Mouse (Mus musculus): Measurements from ENCODE around the gene Inpp5e. TPM values are rescaled to one million over a fixed set of nuclear protein-coding genes. Genes with fewer than 3 reads are reported as not detected.

Inpp5e gene
- polyA plus RNA-seq, 1 experiment from 2014 or later, result 23.9 TPM

DNA sequence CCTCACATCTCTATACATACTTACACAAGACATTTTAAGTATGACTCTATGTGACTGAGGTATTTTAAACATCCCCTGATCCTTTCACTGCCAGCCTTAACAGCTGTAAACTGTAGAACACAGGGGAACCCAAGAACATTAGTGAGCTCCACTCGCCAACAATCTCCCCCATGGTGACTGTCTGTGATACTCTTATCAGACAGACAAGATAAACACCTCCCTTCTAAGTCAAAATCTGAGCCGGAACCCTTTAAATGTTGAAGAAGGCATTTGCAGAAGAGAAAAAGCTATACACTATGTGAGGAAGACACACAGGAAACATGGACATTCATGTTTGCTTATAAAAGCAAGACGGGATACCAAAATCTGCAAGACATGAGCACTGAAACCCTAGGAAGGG is 34.9 kb upstream of the Inpp5e start:
- no peaks in the 10 kb centered on the region for H3K27me3 ChIP-seq (replicated peaks; ENCODE audit: control insufficient read depth, insufficient read depth, low read length)
- ATAC-seq, result no peak
- H3K4me3 ChIP-seq (replicated peaks; ENCODE audit: low read length), result peak overlapping the region; percentile 82
- no peaks in the 10 kb centered on the region for H3K9me3 ChIP-seq (ENCODE audit: control insufficient read depth, low read length)
- H3K9ac ChIP-seq (replicated peaks; ENCODE audit: low read depth, low read length), result peak overlapping the region; percentile 85
- peaks cover 11% of the 10 kb centered on the region; the same call in 1 of the 2 replicates for H3K36me3 ChIP-seq (ENCODE audit: control insufficient read depth, insufficient read depth)
- WGBS, result 59% methylated on average over 3 of the region's 3 CpGs
- H3K4me2 ChIP-seq (ENCODE audit: low read length), result peak overlapping the region; percentile 75
- peaks cover 30% of the 10 kb centered on the region for H3K4me1 ChIP-seq (replicated peaks; ENCODE audit: control insufficient read depth, insufficient read depth, low read length)
- H3K27ac ChIP-seq (ENCODE audit: low read length), result no peak overlapping the region

DNA sequence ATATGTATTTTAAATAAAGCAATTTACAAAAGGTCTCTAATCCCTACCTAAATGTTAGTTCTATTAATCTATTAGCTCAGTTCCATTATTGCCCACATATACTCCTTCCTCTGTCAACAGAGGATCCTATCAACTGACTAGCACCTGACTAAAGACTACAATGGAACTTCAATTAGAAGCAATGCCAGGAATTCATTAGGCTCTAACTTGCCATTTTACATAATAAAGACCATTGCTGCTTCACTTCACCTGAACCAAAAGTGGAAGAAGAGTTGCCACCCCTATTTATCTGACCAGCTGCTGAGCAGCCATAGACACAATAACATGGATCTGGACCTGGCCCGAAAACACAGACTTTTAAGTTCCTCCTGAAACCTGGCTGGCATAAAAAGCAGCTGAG is 33.8 kb upstream of the Inpp5e start:
- Histone ChIP-seq H3K27me3 (replicated peaks; ENCODE audit: control insufficient read depth, insufficient read depth, low read length) (no peaks in the 10 kb centered on the region), H3K9ac (replicated peaks; ENCODE audit: low read depth, low read length) (no peak overlapping the region), H3K4me2 (ENCODE audit: low read length) (no peak overlapping the region), H3K4me1 (replicated peaks; ENCODE audit: control insufficient read depth, insufficient read depth, low read length) (peaks cover 26% of the 10 kb centered on the region), H3K4me3 (replicated peaks; ENCODE audit: low read length) (no peak overlapping the region), H3K27ac (ENCODE audit: low read length) (no peak overlapping the region), H3K9me3 (ENCODE audit: control insufficient read depth, low read length) (no peaks in the 10 kb centered on the region), H3K36me3 (ENCODE audit: control insufficient read depth, insufficient read depth) (peaks cover 14% of the 10 kb centered on the region; the same call in 1 of the 2 replicates)
- no peak for ATAC-seq
- WGBS, result 26% methylated on average over 1 of the region's 1 CpGs

DNA sequence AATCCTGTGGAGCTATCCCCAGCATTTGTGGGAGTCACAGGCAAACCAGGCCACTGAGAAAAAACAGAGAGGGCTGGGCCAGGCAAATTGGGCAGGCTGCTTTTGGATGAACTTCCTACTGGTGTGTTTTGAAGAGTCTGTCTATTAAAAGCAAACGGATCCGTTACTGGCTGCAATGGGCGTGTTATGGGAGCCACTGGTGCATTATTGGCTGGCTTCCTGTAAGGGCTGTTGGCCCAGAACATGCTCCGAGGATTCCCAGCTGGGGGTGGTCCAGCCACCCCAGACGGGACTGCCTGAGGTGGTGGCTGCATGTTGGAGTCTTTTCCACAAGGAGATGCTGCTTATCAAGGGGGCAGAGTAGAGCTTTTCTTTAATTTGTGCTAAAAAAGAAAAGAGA is 32.7 kb upstream of the Inpp5e start:
- ATAC-seq, result no peak
- Histone ChIP-seq H3K27ac (ENCODE audit: low read length) (no peak overlapping the region), H3K9me3 (ENCODE audit: control insufficient read depth, low read length) (no peaks in the 10 kb centered on the region), H3K36me3 (ENCODE audit: control insufficient read depth, insufficient read depth) (peaks cover 14% of the 10 kb centered on the region; the same call in 1 of the 2 replicates), H3K4me1 (replicated peaks; ENCODE audit: control insufficient read depth, insufficient read depth, low read length) (peaks cover 28% of the 10 kb centered on the region), H3K9ac (replicated peaks; ENCODE audit: low read depth, low read length) (no peak overlapping the region), H3K27me3 (replicated peaks; ENCODE audit: control insufficient read depth, insufficient read depth, low read length) (no peaks in the 10 kb centered on the region), H3K4me3 (replicated peaks; ENCODE audit: low read length) (no peak overlapping the region), H3K4me2 (ENCODE audit: low read length) (no peak overlapping the region)
- WGBS, result 53% methylated on average over 5 of the region's 5 CpGs

DNA sequence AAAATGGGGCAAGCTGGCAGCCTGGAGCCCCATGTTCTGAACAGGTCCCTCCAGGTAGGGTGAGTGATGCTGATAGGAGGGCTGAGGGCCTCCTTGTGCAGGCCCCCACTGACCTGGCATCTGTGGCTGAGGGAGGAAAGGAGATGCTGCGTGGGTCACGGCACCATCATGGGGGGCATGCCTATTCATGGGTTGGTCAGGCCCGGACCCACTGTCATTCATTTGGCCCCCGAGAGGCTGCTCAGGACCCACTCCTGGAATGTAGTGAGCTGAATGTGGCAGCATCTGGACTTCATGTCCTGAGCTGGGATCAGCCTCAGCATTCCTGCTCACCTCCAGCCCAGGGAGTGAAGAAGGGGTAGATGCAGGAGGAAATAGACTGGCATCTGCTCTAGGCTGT is 32.3 kb upstream of the Inpp5e start:
- no peak for ATAC-seq
- Histone ChIP-seq H3K27ac (ENCODE audit: low read length) (no peak overlapping the region), H3K4me2 (ENCODE audit: low read length) (no peak overlapping the region), H3K9ac (replicated peaks; ENCODE audit: low read depth, low read length) (no peak overlapping the region), H3K27me3 (replicated peaks; ENCODE audit: control insufficient read depth, insufficient read depth, low read length) (no peaks in the 10 kb centered on the region), H3K9me3 (ENCODE audit: control insufficient read depth, low read length) (no peaks in the 10 kb centered on the region), H3K4me3 (replicated peaks; ENCODE audit: low read length) (no peak overlapping the region), H3K4me1 (replicated peaks; ENCODE audit: control insufficient read depth, insufficient read depth, low read length) (peaks cover 24% of the 10 kb centered on the region), H3K36me3 (ENCODE audit: control insufficient read depth, insufficient read depth) (peaks cover 14% of the 10 kb centered on the region; the same call in 1 of the 2 replicates)
- 88% methylated on average over 4 of the region's 4 CpGs for WGBS

DNA sequence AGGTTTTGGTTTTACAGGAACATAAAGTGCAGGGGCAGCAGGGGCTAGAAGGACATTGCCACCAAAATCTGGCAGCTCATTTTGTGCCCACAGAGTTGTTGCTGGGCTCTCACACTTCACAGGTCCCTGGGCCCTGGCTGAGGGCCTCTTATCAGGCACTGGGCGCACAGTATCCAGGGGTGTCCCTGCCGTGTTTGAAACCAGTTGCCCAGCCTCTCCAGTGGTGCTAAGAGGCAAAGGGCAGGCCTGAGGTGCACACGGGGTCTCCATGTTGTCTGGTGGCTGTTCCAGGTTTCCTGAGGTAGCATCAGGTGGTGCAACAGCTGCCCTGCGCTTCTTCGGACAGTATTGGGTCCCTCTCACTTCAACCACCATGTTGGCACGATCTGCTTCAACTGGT is 30.7 kb upstream of the Inpp5e start:
- Histone ChIP-seq H3K9ac (replicated peaks; ENCODE audit: low read depth, low read length) (no peak overlapping the region), H3K4me2 (ENCODE audit: low read length) (no peak overlapping the region), H3K4me1 (replicated peaks; ENCODE audit: control insufficient read depth, insufficient read depth, low read length) (peaks cover 22% of the 10 kb centered on the region), H3K36me3 (ENCODE audit: control insufficient read depth, insufficient read depth) (peaks cover 16% of the 10 kb centered on the region; the same call in 1 of the 2 replicates), H3K9me3 (ENCODE audit: control insufficient read depth, low read length) (no peaks in the 10 kb centered on the region), H3K27ac (ENCODE audit: low read length) (no peak overlapping the region), H3K4me3 (replicated peaks; ENCODE audit: low read length) (no peak overlapping the region), H3K27me3 (replicated peaks; ENCODE audit: control insufficient read depth, insufficient read depth, low read length) (no peaks in the 10 kb centered on the region)
- no peak for ATAC-seq
- 95% methylated on average over 6 of the region's 6 CpGs for WGBS

DNA sequence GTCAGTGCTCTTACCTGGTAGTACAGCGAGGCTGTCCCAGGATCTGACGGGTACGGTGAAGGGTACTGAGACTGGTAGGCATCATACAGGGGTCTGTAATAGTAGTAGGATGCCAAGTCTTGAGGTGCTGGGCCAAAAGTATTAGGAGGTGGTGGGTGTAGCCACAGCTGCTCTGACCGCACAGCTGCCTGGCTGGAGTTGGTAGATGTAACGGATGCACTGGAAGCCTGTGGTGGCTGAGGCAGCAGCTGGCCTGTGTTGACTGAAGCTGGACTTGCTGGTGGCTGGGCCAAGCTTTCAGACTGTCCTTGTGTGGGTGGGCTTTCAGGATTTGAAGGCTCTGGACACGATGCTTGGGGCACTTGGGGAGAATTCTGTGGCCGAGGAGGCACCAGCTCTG is 29.4 kb upstream of the Inpp5e start:
- peaks cover 13% of the 10 kb centered on the region for H3K4me1 ChIP-seq (replicated peaks; ENCODE audit: control insufficient read depth, insufficient read depth, low read length)
- no peaks in the 10 kb centered on the region for H3K9me3 ChIP-seq (ENCODE audit: control insufficient read depth, low read length)
- ATAC-seq, result no peak
- no peak overlapping the region for H3K4me2 ChIP-seq (ENCODE audit: low read length)
- H3K27ac ChIP-seq (ENCODE audit: low read length), result no peak overlapping the region
- H3K4me3 ChIP-seq (replicated peaks; ENCODE audit: low read length), result no peak overlapping the region
- WGBS, result 93% methylated on average over 7 of the region's 7 CpGs
- H3K9ac ChIP-seq (replicated peaks; ENCODE audit: low read depth, low read length), result no peak overlapping the region
- no peaks in the 10 kb centered on the region for H3K27me3 ChIP-seq (replicated peaks; ENCODE audit: control insufficient read depth, insufficient read depth, low read length)
- peaks cover 16% of the 10 kb centered on the region; the same call in 1 of the 2 replicates for H3K36me3 ChIP-seq (ENCODE audit: control insufficient read depth, insufficient read depth)

DNA sequence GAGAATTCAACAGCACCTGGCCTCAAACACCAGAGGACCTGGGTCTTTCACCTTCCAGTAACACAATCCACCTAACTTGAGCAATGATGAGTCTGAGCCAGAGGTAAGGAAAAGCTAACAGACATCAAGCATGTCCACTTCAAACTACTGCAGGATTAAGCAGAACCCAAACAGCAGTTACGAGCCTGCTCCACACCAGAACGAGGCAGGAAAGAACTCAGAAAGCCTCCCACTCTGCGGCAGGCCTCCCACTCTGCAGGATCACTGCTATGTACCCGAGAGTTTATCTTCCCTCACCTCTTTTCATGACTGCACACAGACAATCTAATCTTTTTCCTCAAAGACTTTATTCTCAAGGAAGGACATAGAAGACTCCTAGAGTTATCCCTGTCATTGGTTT is 28.2 kb upstream of the Inpp5e start:
- WGBS, result 82% methylated on average over 4 of the region's 4 CpGs
- no peak overlapping the region for H3K27ac ChIP-seq (ENCODE audit: low read length)
- H3K36me3 ChIP-seq (ENCODE audit: control insufficient read depth, insufficient read depth), result peaks cover 22% of the 10 kb centered on the region; the same call in 1 of the 2 replicates
- H3K9me3 ChIP-seq (ENCODE audit: control insufficient read depth, low read length), result no peaks in the 10 kb centered on the region
- ATAC-seq, result no peak
- H3K27me3 ChIP-seq (replicated peaks; ENCODE audit: control insufficient read depth, insufficient read depth, low read length), result no peaks in the 10 kb centered on the region
- H3K4me1 ChIP-seq (replicated peaks; ENCODE audit: control insufficient read depth, insufficient read depth, low read length), result peaks cover 7% of the 10 kb centered on the region
- no peak overlapping the region for H3K4me3 ChIP-seq (replicated peaks; ENCODE audit: low read length)
- no peak overlapping the region for H3K9ac ChIP-seq (replicated peaks; ENCODE audit: low read depth, low read length)
- no peak overlapping the region for H3K4me2 ChIP-seq (ENCODE audit: low read length)

DNA sequence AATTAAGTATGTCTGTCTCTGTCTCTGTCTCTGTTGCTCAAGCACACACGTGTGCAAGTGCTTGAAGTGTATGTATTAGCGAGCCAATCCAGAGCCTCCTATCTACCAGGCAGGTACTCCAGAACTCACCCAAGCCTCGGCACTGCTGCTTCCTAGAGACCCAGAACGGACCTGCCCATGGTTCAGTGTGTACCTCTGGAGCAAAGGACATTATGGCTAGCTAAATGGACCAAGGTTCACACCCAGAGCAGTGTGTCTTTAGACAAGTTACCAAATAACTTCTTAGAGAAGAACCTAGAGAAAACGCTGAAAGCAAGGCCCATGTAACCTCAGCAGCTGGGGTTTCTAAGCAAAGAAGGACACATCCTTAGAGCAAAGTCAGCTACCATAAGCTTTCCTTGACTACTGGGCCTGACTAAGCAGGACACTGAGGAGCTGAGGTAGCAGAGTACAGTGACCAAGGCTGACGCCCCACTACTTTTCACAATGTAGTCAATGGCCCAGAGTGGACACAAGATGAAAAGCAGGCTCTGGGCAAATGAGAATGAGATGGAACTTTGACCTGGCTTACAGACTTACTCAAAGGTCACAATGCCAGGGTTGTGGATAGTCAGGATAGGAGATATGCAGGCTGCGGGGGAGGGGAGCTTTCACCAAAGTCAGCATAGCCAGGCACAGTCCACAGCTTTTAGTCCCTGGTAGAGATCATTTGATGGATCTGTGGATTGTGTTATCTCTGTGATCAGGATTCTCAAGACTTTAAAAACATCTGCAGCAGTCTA is 26.0 kb upstream of the Inpp5e start:
- H3K9me3 ChIP-seq (ENCODE audit: control insufficient read depth, low read length), result no peaks in the 10 kb centered on the region
- peaks cover 7% of the 10 kb centered on the region for H3K4me1 ChIP-seq (replicated peaks; ENCODE audit: control insufficient read depth, insufficient read depth, low read length)
- H3K27me3 ChIP-seq (replicated peaks; ENCODE audit: control insufficient read depth, insufficient read depth, low read length), result no peaks in the 10 kb centered on the region
- 94% methylated on average over 7 of the region's 7 CpGs for WGBS
- H3K9ac ChIP-seq (replicated peaks; ENCODE audit: low read depth, low read length), result no peak overlapping the region
- ATAC-seq, result no peak
- peaks cover 28% of the 10 kb centered on the region for H3K36me3 ChIP-seq (ENCODE audit: control insufficient read depth, insufficient read depth)
- no peak overlapping the region for H3K4me2 ChIP-seq (ENCODE audit: low read length)
- no peak overlapping the region for H3K27ac ChIP-seq (ENCODE audit: low read length)
- no peak overlapping the region for H3K4me3 ChIP-seq (replicated peaks; ENCODE audit: low read length)

DNA sequence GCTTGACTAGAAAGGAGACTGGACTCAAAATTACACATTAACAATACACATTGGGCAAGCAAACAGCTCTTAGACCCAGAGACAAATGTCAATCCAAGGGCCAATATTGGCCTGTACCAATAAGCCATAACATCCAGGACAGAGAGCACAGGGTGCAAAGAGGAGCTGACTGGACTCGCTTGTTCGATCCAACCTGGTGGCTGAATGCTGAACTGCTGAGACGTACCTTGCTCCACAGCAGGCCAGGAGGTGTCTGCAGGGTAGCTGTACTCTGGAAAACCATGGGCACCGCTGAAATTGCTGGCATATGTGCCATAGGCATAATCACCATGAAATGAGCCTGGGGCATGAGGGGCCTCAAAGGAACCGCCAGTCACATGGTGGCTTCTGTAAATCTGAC is 20.8 kb upstream of the Inpp5e start:
- no peaks in the 10 kb centered on the region for H3K9me3 ChIP-seq (ENCODE audit: control insufficient read depth, low read length)
- no peak overlapping the region for H3K4me2 ChIP-seq (ENCODE audit: low read length)
- H3K27ac ChIP-seq (ENCODE audit: low read length), result no peak overlapping the region
- H3K27me3 ChIP-seq (replicated peaks; ENCODE audit: control insufficient read depth, insufficient read depth, low read length), result no peaks in the 10 kb centered on the region
- H3K4me3 ChIP-seq (replicated peaks; ENCODE audit: low read length), result no peak overlapping the region
- H3K4me1 ChIP-seq (replicated peaks; ENCODE audit: control insufficient read depth, insufficient read depth, low read length), result no peaks in the 10 kb centered on the region
- no peak for ATAC-seq
- 94% methylated on average over 5 of the region's 5 CpGs for WGBS
- H3K36me3 ChIP-seq (ENCODE audit: control insufficient read depth, insufficient read depth), result peaks cover 51% of the 10 kb centered on the region
- H3K9ac ChIP-seq (replicated peaks; ENCODE audit: low read depth, low read length), result no peak overlapping the region
